Mouse (Mus musculus): Measurements from ENCODE around the gene Gmpr. TPM values are rescaled to one million over a fixed set of nuclear protein-coding genes. Genes with fewer than 3 reads are reported as not detected.

The Gmpr gene
- total RNA-seq, 1 experiment from 2014 or later, result 26.6 TPM

DNA sequence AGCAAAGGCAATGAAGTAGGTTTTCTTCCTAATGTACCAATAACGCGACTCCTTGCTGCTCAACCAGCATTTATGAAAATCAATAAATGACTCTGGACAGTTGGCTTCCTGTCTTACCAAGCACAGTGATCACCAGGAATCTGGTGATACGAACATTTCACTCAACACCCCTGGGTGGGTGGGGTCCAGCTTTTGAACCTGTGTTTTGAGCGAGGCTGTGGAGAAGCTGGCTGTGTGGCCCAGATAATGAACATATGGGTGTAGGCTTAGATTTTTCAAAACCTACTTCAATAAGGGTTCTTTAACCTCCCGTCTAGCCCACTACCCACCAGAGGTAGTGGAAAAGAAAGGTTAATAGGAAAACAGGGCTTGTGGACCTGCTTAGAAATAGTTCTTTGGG lies 4.5 kb upstream of the Gmpr start:
- no peak for DNase-seq

DNA sequence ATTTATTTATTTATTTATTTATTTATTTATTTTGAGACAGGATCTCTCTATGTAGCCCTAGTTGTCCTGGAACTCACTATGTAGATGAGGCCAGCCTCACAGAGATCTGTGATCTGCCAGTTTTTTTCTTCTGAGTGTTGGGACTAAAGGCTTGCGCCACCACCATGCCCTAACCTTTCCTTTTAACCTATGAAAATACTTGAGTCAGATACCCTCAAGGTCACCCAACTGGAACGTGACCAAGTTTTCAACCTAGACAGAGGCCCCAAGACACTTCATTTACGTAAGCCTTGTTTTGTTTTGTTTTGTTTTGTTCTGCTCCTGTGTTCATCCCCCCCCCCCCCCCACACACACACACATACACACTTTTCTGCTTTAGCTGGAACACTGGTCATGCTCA lies 1.7 kb upstream of the Gmpr start:
- peak; percentile 25 for DNase-seq

DNA sequence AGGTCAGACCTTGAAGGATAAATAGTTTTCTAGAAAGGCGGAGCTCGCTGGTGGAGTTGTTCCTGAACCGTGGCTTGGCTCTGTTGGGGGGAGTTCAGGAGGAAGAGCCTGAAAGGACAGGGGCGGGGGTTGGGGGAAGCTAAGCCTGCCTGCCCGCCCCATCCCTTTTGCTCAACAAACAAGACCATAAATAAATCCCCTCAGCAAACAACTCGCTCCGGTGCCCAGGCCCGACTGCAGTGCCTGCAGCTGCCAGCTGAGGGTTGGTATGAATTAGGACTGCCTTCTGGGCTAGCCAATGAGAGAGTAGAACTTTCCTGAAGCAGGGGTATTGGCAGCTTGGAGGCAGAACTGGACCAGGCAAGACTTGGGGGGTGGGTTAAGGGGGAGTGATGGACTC lies 1.3 kb downstream of the Gmpr start:
- DNase-seq, result peak; percentile 64

DNA sequence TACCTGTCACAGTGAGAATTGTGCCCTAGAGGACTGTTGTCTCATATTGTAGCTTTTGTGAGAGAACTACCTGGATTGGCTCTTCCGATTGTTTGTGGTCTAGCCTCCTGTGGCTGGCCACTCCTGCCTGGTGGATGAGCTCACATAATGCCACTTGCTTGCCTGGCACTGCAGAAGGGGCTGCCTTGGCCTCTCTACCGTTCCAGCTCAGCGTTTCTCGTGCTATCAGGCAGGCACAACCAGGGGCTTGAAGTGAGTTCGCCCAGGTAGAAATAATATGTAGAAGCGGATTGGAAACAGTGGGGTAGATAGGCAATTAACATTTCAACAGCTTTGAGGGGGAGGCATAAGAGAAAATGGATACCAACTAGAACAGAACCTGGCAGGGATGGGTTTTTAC lies 2.1 kb downstream of the Gmpr start:
- DNase-seq, result no peak

DNA sequence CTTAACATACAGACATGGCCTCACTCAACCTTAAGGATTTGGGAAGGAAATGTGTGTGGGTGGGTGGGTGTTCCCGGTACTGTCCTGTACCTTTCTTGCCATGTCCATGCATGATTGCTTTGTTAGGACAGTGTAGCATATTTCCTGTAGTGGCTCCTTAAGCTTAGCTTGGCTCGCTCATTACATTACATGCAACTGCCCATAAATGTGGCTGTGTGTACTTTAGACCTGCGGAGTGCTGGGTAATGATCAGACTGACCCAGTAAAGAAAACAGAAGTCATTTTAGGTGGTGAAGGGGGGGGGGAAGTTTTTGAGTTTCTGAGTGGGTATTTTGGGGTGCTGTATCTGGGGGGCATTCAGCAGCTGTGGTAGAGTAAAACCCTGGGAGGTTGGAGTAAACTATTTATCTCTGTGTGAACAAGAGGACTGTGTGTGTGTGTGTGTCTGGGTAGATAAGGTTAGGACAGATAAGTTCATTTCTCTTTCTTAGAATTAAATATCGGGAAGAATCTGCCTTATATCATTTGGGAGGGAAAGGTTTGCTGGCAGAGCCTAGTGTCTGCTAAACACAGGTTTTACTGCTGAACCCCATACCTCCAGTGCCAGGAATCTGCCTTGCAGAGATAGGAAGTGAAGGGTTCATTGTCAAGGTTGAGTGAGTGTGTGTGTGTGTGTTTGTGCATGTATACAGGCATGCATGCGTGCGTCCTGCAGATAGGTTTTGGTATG lies 4.6 kb downstream of the Gmpr start:
- DNase-seq, result no peak

DNA sequence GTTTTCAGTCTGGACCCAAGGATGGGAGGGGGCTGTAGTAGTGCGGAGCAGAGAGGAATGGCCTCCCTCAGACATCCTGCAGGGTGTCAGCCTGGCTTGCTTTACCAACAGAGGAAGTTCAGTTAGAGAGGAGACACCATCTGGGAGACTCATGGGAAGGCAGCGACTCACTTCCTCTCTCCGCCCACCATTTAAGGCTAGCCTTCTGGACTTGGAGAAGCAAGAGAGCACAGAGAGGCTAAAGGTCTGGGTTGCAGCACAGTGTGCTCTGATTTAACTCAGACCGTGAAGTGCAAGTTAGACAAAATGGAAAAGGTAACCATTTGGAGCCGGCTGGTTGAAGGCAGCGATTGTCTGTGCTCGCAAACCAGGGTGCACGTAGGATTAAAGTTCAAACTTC lies 5.3 kb downstream of the Gmpr start:
- DNase-seq, result no peak

DNA sequence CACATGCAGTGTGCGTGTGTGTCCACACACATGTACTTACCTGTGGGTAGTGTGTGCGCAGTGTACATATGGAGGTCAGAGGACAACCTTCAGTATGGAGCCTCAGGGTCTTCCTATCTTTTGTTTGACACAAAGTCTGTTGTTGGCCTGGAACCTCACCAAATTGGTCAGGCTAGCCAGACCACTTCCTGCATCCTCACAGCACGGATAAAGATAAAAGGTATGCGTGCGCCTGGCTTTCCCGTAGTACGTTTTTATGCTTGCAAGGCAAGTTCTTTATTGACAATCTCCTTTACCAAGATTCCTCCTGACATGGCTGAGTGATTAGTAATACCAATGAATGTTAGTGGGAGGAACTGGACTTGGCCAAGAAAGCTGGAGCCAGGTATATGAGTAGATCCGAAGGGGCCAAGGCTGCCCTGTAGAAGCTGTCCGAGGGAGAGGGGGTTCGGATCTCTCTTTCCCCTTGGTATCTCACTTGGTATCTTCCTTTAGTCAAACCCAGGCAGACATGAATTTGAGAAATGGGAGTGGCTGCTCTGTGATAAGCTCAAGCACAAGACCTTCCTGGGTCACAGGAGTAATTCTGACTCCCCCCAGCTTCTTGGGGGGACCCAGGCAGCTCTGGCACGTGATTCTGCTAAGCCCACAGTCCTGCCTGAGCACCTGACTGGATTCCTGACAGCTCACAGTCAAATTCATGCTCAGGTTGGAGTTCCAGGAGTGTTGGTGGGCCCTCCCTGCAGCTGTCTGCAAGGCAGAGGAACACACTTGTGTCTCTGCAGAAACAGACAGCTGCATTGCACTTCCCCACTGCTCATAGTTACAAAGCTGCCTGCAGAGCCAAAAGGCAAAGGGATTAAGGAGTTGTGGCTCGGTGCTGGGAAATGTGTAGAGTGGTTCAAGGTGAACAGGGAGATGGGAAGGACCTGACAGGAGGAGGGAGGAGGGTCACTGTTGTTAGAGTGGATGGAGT lies 6.1 kb downstream of the Gmpr start:
- no peak for DNase-seq

DNA sequence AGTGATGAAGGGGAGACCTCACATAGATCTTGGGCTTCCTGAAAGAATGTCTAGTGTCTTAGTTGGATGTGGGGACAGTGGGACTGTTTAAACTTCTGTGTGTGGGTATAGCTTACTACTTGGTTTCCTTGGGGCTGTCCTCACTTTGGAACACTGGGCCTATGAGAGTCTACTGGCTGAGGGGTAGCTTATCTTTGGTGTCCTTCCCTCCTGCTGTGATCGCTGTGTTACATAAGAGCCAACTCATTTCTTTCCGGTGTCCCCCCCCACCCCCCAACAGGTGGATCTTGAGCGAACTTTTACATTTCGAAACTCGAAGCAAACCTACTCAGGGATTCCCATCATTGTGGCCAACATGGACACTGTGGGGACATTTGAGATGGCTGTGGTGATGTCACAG lies 6.9 kb downstream of the Gmpr start:
- DNase-seq, result no peak

DNA sequence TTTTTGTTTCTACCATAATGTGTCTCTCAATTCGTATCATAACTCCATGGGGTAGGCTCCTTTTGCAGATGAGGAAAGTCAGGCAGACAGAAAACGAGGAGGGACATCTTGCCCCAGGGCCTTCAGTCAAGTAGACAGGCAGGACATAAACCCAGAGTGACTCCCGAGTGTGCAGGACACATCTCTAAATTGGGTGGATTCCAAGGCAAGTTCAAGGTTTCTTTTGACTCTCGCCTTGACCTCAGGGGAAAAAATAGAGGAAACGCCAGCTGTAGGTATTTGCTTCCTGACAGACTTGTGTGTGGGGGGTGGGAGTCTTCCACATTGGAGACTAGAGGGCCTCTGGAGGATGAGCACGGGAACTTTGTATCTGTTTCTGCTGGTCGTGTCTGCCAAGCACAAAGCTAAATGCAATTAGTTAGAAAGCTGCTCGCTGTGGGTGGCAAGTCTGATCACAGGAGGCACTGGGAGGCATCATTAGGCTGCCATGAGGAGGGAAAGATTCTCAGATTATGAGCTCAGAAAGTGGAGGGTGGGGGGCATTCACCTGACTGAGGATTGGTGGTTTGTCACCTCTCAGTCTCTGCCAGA lies 7.7 kb downstream of the Gmpr start:
- no peak for DNase-seq

DNA sequence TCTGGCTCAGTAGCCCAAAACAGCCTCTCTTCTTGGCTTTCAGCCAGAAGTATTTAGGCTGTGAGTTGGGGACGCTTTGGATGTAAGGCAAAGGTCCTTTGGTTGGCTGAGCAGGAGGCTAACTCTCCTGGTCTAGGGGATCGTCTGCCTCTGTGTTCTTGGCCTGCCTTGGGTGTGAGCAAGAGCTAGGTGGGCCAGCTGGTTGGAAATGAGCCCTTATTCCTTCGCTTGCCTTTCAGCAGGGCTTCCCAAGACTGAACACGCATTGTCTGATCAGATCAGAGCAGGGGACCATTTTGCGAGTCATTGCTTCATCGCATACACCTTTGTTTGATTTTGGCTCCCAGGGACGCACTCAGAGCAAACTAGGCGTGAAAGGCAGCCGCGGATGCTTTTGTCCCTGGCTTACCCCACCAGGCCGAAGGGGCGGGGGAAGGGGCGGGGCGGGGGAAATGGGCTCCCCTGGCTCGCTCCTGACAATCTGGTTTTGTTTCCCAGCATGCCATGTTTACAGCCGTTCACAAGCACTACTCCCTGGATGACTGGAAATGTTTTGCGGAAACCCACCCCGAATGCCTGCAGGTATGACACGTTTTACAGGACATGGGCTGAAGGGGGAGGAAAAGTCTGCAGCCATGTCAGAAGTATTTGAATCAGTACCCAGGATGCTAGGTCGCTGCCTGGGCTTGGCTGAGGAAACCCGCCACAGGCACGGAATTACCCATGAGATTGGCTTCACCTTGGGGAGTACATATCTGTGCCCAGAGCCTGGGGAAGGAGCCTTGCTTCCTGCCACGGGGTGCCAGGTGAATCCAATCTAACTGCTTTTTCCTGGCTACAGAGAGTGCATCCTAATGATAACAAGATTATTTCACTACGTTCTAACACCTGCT lies 9.5 kb downstream of the Gmpr start:
- peak; percentile 18 for DNase-seq

DNA sequence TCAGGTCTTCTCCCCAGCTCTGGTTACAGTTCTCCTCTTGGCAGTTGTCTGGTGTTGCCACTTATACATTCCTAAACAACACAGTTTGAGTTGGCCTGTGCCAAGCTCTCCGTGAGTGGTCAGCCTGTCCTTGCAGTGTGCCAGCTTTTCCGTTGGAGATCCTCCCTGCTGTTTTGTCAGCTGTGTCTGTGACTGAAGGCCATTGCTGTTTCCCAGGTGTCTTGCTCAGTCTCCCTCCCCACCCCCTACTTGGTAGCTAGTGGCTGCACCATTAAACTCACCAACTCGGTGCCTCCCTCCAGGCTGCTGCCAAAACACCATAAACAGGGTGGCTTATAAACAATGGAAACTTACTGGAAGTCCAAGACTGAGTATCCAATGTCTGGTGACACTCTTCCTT lies 17.1 kb downstream of the Gmpr start:
- DNase-seq, result peak; percentile 51

DNA sequence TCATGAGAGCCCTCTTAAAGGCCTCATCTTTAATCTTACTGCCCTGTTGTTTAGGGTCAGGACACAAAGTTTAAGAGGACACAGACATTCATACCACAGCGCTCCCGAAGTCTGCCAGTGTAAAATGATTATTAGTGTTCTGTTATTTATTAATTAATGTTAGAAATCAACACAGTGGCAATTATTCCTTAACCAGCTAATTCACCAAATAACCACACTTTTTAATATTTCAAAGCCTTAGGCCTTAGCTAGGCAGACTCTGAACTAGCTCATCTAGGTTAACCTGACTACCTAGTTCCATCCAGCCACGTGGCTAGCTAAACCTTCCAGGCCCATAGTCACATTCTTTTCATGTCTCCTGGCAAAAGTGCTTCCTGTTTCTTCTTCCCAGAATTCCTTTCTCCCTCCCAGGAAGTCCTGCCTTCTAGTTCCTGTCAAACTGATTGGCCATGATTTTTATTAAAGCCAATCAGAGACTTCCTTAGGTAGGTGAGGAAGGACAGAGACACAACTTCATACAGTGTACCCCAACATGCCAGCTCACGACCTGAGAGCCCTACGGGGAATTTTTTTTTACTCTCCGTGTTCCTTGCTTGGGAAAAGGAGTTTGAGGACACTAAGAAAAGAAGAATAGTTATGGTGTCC lies 17.7 kb downstream of the Gmpr start:
- DNase-seq, result no peak

DNA sequence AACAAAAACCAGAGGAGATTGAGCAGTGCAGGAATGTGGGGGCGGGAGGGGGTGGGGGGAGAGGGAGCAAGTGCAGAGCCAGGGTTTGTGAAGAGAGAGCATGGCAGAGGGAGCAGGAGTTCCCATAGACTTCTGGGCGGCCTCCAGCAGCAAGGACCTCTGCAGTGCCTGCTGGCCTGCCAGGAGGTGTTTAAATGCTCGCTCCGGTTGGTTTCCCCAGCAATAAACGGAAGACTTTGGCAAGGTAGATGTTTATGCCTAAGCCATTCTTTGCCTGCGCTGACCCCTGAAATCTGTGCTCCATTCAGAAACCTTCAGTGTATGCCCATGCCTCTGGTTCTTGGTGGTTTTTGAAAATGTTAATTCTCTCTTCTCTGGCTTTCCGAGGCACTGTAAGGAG lies 19.0 kb downstream of the Gmpr start:
- no peak for DNase-seq

DNA sequence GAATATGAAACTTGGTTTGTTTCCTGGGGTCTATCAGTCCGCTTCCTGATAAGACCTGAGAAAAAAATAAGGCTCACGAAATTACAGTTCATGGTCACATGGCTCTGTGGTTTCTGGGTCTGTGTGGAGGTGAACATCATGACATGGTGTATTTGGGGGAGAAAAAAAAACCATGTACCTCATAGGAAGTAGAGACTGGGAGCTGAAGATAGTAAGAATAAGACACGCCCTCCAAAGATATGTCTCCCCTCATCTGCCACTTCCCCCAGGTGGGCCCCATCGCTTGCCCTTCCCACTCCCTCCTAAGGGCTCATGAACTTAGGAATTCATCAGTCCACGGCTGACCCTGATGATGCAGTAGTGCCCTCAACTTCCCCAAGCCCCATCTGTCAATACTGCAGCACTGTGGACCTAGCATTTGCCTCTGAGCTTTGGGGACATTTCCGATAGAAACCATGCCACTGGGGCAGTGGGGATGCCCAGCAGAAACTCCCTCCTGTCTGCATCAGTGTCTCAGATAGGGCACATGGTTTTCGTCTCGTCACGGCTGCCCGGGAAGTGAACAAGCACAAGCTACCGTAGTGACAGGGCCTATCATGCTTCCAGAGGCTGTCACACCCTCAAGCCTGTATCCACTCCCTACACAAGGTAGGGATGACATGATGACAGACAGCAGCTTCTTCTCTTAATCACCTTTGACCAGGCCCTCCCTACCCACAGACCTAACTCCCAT lies 20.2 kb downstream of the Gmpr start:
- no peak for DNase-seq

DNA sequence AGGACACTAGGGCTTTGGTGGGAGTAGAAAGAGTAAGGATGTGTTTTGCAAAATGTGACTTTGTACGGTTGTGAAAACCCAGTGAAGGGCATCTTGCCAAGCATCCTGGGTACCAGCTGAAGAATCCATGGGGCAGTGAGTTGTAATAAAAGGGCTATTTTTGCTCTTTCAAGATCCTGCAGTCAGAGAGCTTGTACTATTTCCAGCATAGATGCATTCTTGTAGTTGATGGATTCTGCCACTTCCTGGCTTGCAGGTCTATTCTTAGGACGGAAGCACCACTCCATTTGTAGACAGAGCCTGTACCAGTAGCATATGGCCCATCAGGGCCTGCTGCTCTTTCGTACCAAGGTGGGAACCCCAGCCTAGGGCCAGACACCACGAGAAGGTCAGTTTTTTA lies 21.5 kb downstream of the Gmpr start:
- DNase-seq, result no peak

DNA sequence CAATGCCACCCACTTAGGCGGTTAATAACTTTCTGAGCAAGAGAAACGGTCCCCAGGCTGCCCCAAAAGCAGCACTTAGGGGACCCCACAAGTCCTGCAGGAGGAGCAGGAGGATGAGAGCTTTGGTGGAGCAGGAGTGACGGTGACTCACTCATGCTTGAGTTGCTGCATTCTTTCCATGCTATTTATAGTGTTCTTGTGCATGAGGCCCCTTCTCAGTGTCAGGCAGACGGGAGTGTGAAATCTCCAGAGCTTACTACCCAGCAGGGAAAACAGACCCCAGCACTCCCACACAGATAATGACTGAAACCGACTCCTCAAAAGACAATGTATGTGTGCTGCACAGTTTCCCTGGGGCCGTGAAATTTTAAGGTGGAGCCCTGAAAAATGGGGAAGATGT lies 23.5 kb downstream of the Gmpr start:
- DNase-seq, result peak; percentile 21

DNA sequence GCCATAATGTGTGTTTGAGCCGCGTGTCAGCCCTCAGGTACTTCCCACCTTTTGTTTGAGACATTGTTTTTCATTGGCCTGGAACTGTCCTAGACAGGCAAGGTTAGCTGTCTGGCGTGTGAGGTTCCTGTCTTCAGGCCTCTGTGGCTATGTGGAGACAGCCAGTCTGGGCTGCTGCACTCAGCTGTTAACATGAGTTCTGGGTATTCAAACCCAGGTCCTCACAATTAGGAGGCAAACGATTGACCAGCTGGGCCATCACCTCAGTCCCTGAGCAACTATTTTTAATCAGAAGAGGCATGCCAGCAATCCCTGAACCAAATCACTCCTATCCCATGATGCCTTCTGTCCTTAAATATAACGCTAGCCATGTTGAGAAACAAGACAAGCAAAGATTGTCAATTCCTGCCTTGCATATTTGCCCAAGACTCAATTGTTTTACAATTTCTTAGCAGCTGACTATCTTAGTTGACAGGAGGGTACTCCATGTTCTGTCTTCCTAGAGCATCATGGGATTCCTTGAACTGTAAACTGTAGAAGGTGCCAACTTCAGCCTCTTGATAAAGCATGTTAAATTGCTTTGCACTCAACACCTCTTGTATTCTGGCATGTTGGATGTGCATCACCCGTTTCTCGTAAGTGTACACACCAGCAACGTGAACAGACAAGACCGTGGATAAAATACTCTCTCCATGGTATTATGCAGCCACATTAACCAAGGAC lies 28.6 kb downstream of the Gmpr start:
- DNase-seq, result no peak

DNA sequence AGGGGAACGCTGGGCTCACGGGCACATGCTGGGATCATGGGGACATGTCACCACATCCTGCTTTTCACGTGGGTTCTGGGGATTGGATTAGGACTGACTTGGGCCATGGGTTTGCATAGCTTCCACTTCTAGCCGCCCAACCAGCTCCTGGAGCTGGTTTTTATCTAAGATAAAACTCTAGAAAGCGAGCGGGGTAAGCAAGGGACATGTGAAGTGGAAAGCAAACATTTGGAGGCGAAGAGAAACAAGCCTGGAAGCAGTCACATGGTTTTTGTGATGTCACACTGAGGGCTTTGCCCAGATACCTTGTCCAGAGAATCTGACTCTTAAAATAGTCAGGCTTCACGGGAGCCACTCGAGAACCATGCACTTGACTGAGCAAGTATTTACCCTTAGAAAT lies 29.9 kb downstream of the Gmpr start:
- no peak for DNase-seq

DNA sequence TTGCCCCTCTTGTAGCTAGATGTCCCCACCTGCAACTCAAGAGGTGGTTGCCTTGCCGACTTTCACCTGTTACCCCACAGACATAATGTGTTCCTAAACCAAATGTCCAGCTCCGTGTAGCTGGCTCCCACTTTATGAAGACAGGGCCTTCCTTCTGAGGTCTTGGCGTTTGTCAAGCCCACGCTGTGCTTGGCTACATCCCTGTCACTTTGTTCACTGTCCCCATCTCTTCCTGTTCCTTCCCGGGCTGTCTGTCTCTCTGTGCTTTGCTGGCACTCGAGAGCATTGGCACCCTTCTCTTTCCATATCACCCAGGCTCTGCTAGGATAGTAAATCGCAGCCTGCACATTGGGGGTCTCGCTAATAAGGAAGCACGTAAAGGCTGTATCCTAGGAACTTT lies 30.8 kb downstream of the Gmpr start:
- DNase-seq, result no peak

DNA sequence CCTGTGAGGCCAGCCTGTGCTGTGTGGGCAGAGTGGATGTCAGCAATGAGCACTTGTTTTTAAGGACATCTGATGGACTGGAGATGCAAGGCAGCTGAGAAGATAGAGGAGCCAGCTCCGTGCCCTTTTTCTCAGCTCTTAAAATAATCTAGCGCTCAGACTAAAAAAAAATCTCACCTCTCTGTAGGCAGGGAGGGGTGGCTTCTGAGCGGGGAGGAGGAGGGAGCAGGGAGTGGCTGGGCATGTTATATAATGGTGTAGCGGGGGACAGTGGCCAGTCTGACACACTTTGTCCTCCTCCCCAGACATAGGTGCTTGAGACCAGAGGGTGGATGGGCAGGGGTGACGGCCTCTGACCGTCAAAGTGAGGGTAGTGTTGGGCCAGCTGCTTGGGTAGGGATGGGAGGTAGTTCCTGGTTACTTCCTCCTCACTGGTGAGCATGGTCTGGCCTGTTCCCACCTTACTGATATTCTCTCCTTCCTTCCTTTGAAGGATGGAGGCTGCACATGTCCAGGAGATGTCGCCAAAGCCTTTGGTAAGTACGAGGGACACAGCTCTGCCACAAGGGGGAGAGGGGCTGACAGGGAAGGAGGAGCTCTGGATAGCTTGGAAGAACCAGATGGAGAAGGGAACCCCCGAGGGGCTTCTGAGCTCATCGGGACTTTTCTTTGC lies 31.4 kb downstream of the Gmpr start:
- peak; percentile 48 for DNase-seq
